Mouse (Mus musculus) cortical plate, adult 2 months (tissue): Measurements from ENCODE around the gene Nr2c2ap.
A peak's percentile ranks its signal among the peaks of the same experiment; 100 is the strongest.

Experiments used
- CTCF ChIP-seq: fragments of 200-500 bp; IDR thresholded peaks from 2 replicates; pipeline ENCODE4 v1.5.1; 2011; ENCODE audit warnings: mild to moderate bottlenecking, control low read depth, low read length; ENCODE audit not compliant: insufficient read depth; ENCODE audit errors: extremely low read depth
- POLR2A ChIP-seq: fragments of 200-500 bp; IDR thresholded peaks from 2 replicates; pipeline ENCODE4 v1.6.1; 2011; ENCODE audit warnings: mild to moderate bottlenecking, low read length, control low read depth; ENCODE audit not compliant: insufficient read depth; ENCODE audit errors: extremely low read depth

DNA sequence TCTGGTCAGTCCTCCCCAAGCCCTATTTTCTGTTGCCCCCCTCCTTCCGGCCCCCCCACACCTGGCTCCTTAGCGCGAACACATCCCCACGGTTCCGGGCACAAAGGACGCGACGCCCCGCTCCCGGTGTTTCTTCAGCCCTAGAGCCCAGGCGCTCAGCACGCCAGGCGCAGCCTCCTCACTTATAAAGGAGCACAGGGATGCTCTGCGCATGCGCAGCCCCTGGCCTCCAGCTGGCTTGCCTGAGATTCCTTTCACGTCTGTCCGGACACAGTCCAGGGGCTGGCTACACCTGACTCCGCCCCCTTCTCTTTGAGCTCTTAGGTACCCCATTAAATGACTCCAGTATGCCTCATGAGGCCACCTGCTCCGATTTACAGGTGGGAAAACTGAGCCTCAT, 10.5 kb upstream of the Nr2c2ap start, which contains the start of gene Ncan:
- no peak for TF ChIP-seq CTCF
- peak; percentile 100 for TF ChIP-seq POLR2A
